Mouse (Mus musculus) kidney, adult 2 months (tissue): ENCODE measurements at regions not wholly inside any gene's neighbourhood (a gene's known extent, or its start where the extent isn't known, plus 50 kb on each side); places are given as distances from the start of the nearest gene placed in this dataset.

Experiments used
- DNase-seq: peaks from one replicate; pipeline ENCODE4 v3.0.0; 2021
- H3K27ac ChIP-seq: fragments of 200-500 bp; 2 replicates; pipeline ENCODE4 v1.5.1; 2012; ENCODE audit warnings: low read depth, low read length, control low read depth, inconsistent platforms; ENCODE audit not compliant: insufficient read depth
- H3K27me3 ChIP-seq: fragments of 200-500 bp; replicated peaks from 2 replicates; pipeline ENCODE4 v1.6.1; 2012; ENCODE audit warnings: mild to moderate bottlenecking, moderate library complexity, low read length, inconsistent platforms; ENCODE audit not compliant: control insufficient read depth, insufficient read depth
- H3K36me3 ChIP-seq: fragments of 200-500 bp; 2 replicates; pipeline ENCODE4 v1.6.1; 2012; ENCODE audit warnings: mild to moderate bottlenecking, moderate library complexity, low read length, inconsistent platforms; ENCODE audit not compliant: control insufficient read depth, insufficient read depth
- H3K4me1 ChIP-seq: fragments of 200-500 bp; 2 replicates; pipeline ENCODE4 v1.6.1; 2011; ENCODE audit warnings: low read length; ENCODE audit not compliant: control insufficient read depth, insufficient read depth
- H3K4me3 ChIP-seq: fragments of 200-500 bp; 2 replicates; pipeline ENCODE4 v1.5.1; 2011; ENCODE audit warnings: mild to moderate bottlenecking, low read depth, low read length, control low read depth; ENCODE audit not compliant: insufficient read depth
- CTCF ChIP-seq: fragments of 200-500 bp; conservative IDR thresholded peaks from 2 replicates; pipeline ENCODE4 v1.5.1; 2011; ENCODE audit warnings: low read depth, mild to moderate bottlenecking, control low read depth, low read length, moderate library complexity, mixed read lengths; ENCODE audit not compliant: insufficient read depth, insufficient read length
- POLR2A ChIP-seq: fragments of 200-500 bp; IDR thresholded peaks from one replicate; pipeline ENCODE4 v1.6.1; 2011; ENCODE audit warnings: low read depth, low read length, control low read depth
- WGBS: fragments of 180-500 bp; shearing (Covaris S2); methylation state at CpG from one replicate; pipeline ENCODE4 v1.1.7; 2018; 5-methylcytosine and 5-hydroxymethylcytosine counted together

- Histone ChIP-seq H3K27me3 (no peaks in the 10 kb centered on the region; the same call in 1 of the 2 replicates), H3K27ac (no peak overlapping the region), H3K4me1 (no peaks in the 10 kb centered on the region), H3K36me3 (no peaks in the 10 kb centered on the region), H3K4me3 (no peak overlapping the region)
- 58% methylated on average over 5 of the region's 5 CpGs for WGBS
- TF ChIP-seq CTCF (no peak), POLR2A (no peak)
- no peak for DNase-seq
These were observed 792.1 kb downstream of the Kcnj2 start for GRCm38 (mm10) chr11:111858111-111858510.

- TF ChIP-seq POLR2A (no peak), CTCF (no peak)
- no peaks in the 10 kb centered on the region for H3K4me1 ChIP-seq
- DNase-seq: no peak
- WGBS: 38% methylated on average over 1 of the region's 1 CpGs
- no peaks in the 10 kb centered on the region for H3K36me3 ChIP-seq
- no peak overlapping the region for H3K4me3 ChIP-seq
- H3K27me3 ChIP-seq: no peaks in the 10 kb centered on the region; the same call in 1 of the 2 replicates
- H3K27ac ChIP-seq: no peak overlapping the region
These were observed 799.2 kb downstream of the Kcnj2 start for GRCm38 (mm10) chr11:111865143-111865542.

GRCm38 (mm10) chr11:111875406-111875805, 809.4 kb downstream of the Kcnj2 start:
- TF ChIP-seq POLR2A (no peak), CTCF (no peak)
- 92% methylated on average over 4 of the region's 4 CpGs for WGBS
- Histone ChIP-seq H3K36me3 (no peaks in the 10 kb centered on the region), H3K27me3 (no peaks in the 10 kb centered on the region), H3K4me1 (no peaks in the 10 kb centered on the region), H3K27ac (no peak overlapping the region), H3K4me3 (no peak overlapping the region)
- DNase-seq: no peak

GRCm38 (mm10) chr11:111880146-111880545, 814.2 kb downstream of the Kcnj2 start:
- Histone ChIP-seq H3K27me3 (no peaks in the 10 kb centered on the region), H3K36me3 (no peaks in the 10 kb centered on the region), H3K4me3 (no peak overlapping the region), H3K4me1 (no peaks in the 10 kb centered on the region), H3K27ac (no peak overlapping the region)
- 74% methylated on average over 6 of the region's 6 CpGs for WGBS
- no peak for DNase-seq
- no peak for TF ChIP-seq CTCF
- TF ChIP-seq POLR2A: no peak

- WGBS: 62% methylated on average over 3 of the region's 3 CpGs
- TF ChIP-seq POLR2A: no peak
- H3K36me3 ChIP-seq: no peaks in the 10 kb centered on the region
- no peaks in the 10 kb centered on the region for H3K4me1 ChIP-seq
- no peak overlapping the region for H3K4me3 ChIP-seq
- H3K27ac ChIP-seq: no peak overlapping the region
- DNase-seq: no peak
- H3K27me3 ChIP-seq: no peaks in the 10 kb centered on the region; the same call in 1 of the 2 replicates
These were observed 824.1 kb downstream of the Kcnj2 start for GRCm38 (mm10) chr11:111890026-111890425.

- no peak for DNase-seq
- no peaks in the 10 kb centered on the region for H3K4me1 ChIP-seq
- WGBS: 37% methylated on average over 8 of the region's 8 CpGs
- no peaks in the 10 kb centered on the region; the same call in 1 of the 2 replicates for H3K27me3 ChIP-seq
- H3K36me3 ChIP-seq: no peaks in the 10 kb centered on the region
- no peak overlapping the region for H3K27ac ChIP-seq
- TF ChIP-seq CTCF (no peak), POLR2A (no peak)
- H3K4me3 ChIP-seq: no peak overlapping the region
These were observed 827.9 kb downstream of the Kcnj2 start for GRCm38 (mm10) chr11:111893861-111894260.

- TF ChIP-seq CTCF (no peak), POLR2A (no peak)
- Histone ChIP-seq H3K27me3 (no peaks in the 10 kb centered on the region; the same call in 1 of the 2 replicates), H3K27ac (no peak overlapping the region), H3K36me3 (no peaks in the 10 kb centered on the region), H3K4me3 (no peak overlapping the region), H3K4me1 (no peaks in the 10 kb centered on the region)
- 84% methylated on average over 4 of the region's 4 CpGs for WGBS
- no peak for DNase-seq
These were observed 829.5 kb downstream of the Kcnj2 start for GRCm38 (mm10) chr11:111895221-111896200.
